Mouse (Mus musculus): ENCODE results near the gene Ptges. TPM values are rescaled to one million over a fixed set of nuclear protein-coding genes. Genes with fewer than 3 reads are reported as not detected.
"Not testable (repeated sequence)": the region's sequence is repeated elsewhere in the genome, so short reads cannot be mapped to it uniquely, and the experiment has no call there.

The Ptges gene
- polyA plus RNA-seq, 1 experiment from 2014 or later = 29.2 TPM

- WGBS = 55% methylated on average over 6 of the region's 6 CpGs
- peak overlapping the region; percentile 85 for H3K27ac ChIP-seq (replicated peaks)
- no peak for DNase-seq (ENCODE audit: low spot score)
- H3K4me3 ChIP-seq (ENCODE audit: low read depth, low read length) = no peak overlapping the region
- H3K9ac ChIP-seq (ENCODE audit: low read length) = 0 out of 2 replicates have a peak overlapping the region, but pooled peaks have one; percentile 14
- no peak overlapping the region for H3K4me2 ChIP-seq (replicated peaks; ENCODE audit: low read depth)
- TF ChIP-seq EP300 (optimal IDR thresholded peaks at IDR 0.05) (no peak), CTCF (IDR thresholded peaks at IDR 0.05; ENCODE audit: low read depth) (no peak)
- H3K9me3 ChIP-seq (ENCODE audit: control insufficient read depth, low read length) = no peaks in the 10 kb centered on the region
- no peak for ATAC-seq (ENCODE audit: low FRiP score, low TSS enrichment)
- no peaks in the 10 kb centered on the region for H3K4me1 ChIP-seq (replicated peaks; ENCODE audit: control insufficient read depth, insufficient read depth)
- H3K36me3 ChIP-seq (ENCODE audit: control insufficient read depth, insufficient read depth, low read length) = no peaks in the 10 kb centered on the region
- H3K27me3 ChIP-seq (ENCODE audit: control insufficient read depth, insufficient read depth, low read length) = no peaks in the 10 kb centered on the region
These were observed 11.5 kb downstream of the Ptges start for GRCm38 (mm10) chr2:30918126-30918525.

GRCm38 (mm10) chr2:30917649-30918048, 12.0 kb downstream of the Ptges start:
- H3K27me3 ChIP-seq (ENCODE audit: control insufficient read depth, insufficient read depth, low read length) = no peaks in the 10 kb centered on the region
- ATAC-seq (ENCODE audit: low FRiP score, low TSS enrichment) (no peak), DNase-seq (ENCODE audit: low spot score) (no peak)
- H3K9ac ChIP-seq (ENCODE audit: low read length) = no peak overlapping the region
- H3K9me3 ChIP-seq (ENCODE audit: control insufficient read depth, low read length) = no peaks in the 10 kb centered on the region
- no peak overlapping the region for H3K4me2 ChIP-seq (replicated peaks; ENCODE audit: low read depth)
- TF ChIP-seq CTCF (IDR thresholded peaks at IDR 0.05; ENCODE audit: low read depth) = no peak
- no peak for TF ChIP-seq EP300 (optimal IDR thresholded peaks at IDR 0.05)
- H3K27ac ChIP-seq (replicated peaks) = peak overlapping the region; percentile 49; the same call in 1 of the 2 replicates
- H3K4me3 ChIP-seq (ENCODE audit: low read depth, low read length) = no peak overlapping the region
- 76% methylated on average over 7 of the region's 7 CpGs for WGBS
- 0 out of 2 replicates have a peak, but pooled peaks cover 3% of the 10 kb centered on the region for H3K4me1 ChIP-seq (replicated peaks; ENCODE audit: control insufficient read depth, insufficient read depth)
- no peaks in the 10 kb centered on the region for H3K36me3 ChIP-seq (ENCODE audit: control insufficient read depth, insufficient read depth, low read length)

GRCm38 (mm10) chr2:30915933-30916332, 13.7 kb downstream of the Ptges start:
- WGBS = 74% methylated on average over 6 of the region's 6 CpGs
- not testable (repeated sequence) for H3K27ac ChIP-seq (replicated peaks)

GRCm38 (mm10) chr2:30915376-30915775, 14.3 kb downstream of the Ptges start:
- Histone ChIP-seq H3K4me2 (replicated peaks; ENCODE audit: low read depth) (no peak overlapping the region), H3K27me3 (ENCODE audit: control insufficient read depth, insufficient read depth, low read length) (no peaks in the 10 kb centered on the region), H3K27ac (replicated peaks) (no peak overlapping the region), H3K9ac (ENCODE audit: low read length) (no peak overlapping the region), H3K9me3 (ENCODE audit: control insufficient read depth, low read length) (no peaks in the 10 kb centered on the region), H3K4me1 (replicated peaks; ENCODE audit: control insufficient read depth, insufficient read depth) (0 out of 2 replicates have a peak, but pooled peaks cover 4% of the 10 kb centered on the region), H3K4me3 (ENCODE audit: low read depth, low read length) (no peak overlapping the region), H3K36me3 (ENCODE audit: control insufficient read depth, insufficient read depth, low read length) (no peaks in the 10 kb centered on the region)
- WGBS = 81% methylated on average over 5 of the region's 5 CpGs
- ATAC-seq (ENCODE audit: low FRiP score, low TSS enrichment) (no peak), DNase-seq (ENCODE audit: low spot score) (no peak)
- TF ChIP-seq CTCF (IDR thresholded peaks at IDR 0.05; ENCODE audit: low read depth) (no peak), EP300 (optimal IDR thresholded peaks at IDR 0.05) (no peak)

More at GRCm38 (mm10) chr2:30915933-30916332, 13.7 kb downstream of the Ptges start:
- H3K4me2 ChIP-seq (replicated peaks; ENCODE audit: low read depth); H3K27me3 ChIP-seq (ENCODE audit: control insufficient read depth, insufficient read depth, low read length); DNase-seq (ENCODE audit: low spot score); H3K36me3 ChIP-seq (ENCODE audit: control insufficient read depth, insufficient read depth, low read length); H3K4me3 ChIP-seq (ENCODE audit: low read depth, low read length); H3K4me1 ChIP-seq (replicated peaks; ENCODE audit: control insufficient read depth, insufficient read depth); H3K9me3 ChIP-seq (ENCODE audit: control insufficient read depth, low read length); ATAC-seq (ENCODE audit: low FRiP score, low TSS enrichment); H3K9ac ChIP-seq (ENCODE audit: low read length): not testable (repeated sequence)

DNA sequence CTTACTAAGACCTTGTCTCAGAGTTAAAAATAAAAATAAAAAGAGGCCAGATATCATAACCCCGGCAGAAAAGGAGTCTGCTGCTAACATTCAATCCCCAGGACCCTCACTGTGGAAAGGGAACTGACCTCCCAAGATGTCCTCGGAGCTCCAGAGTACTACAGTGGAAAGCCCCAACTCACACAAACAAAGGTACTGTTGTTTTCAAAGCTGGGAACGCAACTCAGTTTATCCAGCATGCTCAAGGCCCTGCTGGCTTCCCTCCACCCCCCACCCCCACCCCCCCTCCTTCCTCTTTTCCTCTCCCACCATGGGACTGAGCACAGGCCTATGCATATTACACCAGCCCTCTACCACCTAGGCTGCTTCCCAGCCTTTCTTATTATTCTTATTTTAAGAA, 14.8 kb downstream of the Ptges start:
- Histone ChIP-seq H3K27ac (replicated peaks) (no peak overlapping the region), H3K36me3 (ENCODE audit: control insufficient read depth, insufficient read depth, low read length) (no peaks in the 10 kb centered on the region), H3K4me3 (ENCODE audit: low read depth, low read length) (no peak overlapping the region), H3K4me1 (replicated peaks; ENCODE audit: control insufficient read depth, insufficient read depth) (0 out of 2 replicates have a peak, but pooled peaks cover 4% of the 10 kb centered on the region), H3K4me2 (replicated peaks; ENCODE audit: low read depth) (no peak overlapping the region), H3K9me3 (ENCODE audit: control insufficient read depth, low read length) (no peaks in the 10 kb centered on the region), H3K9ac (ENCODE audit: low read length) (no peak overlapping the region), H3K27me3 (ENCODE audit: control insufficient read depth, insufficient read depth, low read length) (no peaks in the 10 kb centered on the region)
- WGBS = 63% methylated on average over 3 of the region's 3 CpGs
- no peak for ATAC-seq (ENCODE audit: low FRiP score, low TSS enrichment)
- DNase-seq (ENCODE audit: low spot score) = no peak
- TF ChIP-seq CTCF (IDR thresholded peaks at IDR 0.05; ENCODE audit: low read depth) (no peak), EP300 (optimal IDR thresholded peaks at IDR 0.05) (no peak)

DNA sequence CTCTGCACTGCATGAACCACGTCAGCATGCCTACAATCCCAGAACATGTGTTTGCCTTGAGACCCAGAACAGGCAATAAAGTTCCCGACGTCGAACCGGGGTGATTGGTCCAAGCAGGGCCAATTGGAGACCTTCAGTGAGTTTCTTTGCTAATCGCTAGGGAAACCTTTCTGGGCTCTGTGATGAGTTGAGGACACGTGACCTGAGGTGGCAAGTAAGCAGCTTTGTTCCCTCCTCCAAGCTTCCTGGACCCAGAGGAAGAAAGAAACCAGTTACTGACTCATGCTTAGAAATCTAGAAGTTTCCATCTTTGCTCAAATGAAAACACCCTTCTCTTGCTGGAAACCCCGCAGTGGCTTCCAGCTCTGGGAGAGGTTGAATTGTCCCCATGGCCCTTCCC, 16.6 kb downstream of the Ptges start:
- Histone ChIP-seq H3K4me3 (ENCODE audit: low read depth, low read length) (no peak overlapping the region), H3K27ac (replicated peaks) (peak overlapping the region; percentile 56), H3K36me3 (ENCODE audit: control insufficient read depth, insufficient read depth, low read length) (no peaks in the 10 kb centered on the region), H3K9me3 (ENCODE audit: control insufficient read depth, low read length) (no peaks in the 10 kb centered on the region), H3K27me3 (ENCODE audit: control insufficient read depth, insufficient read depth, low read length) (no peaks in the 10 kb centered on the region), H3K9ac (ENCODE audit: low read length) (no peak overlapping the region), H3K4me2 (replicated peaks; ENCODE audit: low read depth) (no peak overlapping the region), H3K4me1 (replicated peaks; ENCODE audit: control insufficient read depth, insufficient read depth) (0 out of 2 replicates have a peak, but pooled peaks cover 4% of the 10 kb centered on the region)
- 80% methylated on average over 8 of the region's 8 CpGs for WGBS
- ATAC-seq (ENCODE audit: low FRiP score, low TSS enrichment) = peak; percentile 81
- TF ChIP-seq CTCF (IDR thresholded peaks at IDR 0.05; ENCODE audit: low read depth) = no peak
- no peak for TF ChIP-seq EP300 (optimal IDR thresholded peaks at IDR 0.05)
- DNase-seq (ENCODE audit: low spot score) = no peak

Measured in stomach, postnatal 0 days (tissue).